Mouse (Mus musculus): Measurements from ENCODE around the gene Ppp6r1. TPM values are rescaled to one million over a fixed set of nuclear protein-coding genes. Genes with fewer than 3 reads are reported as not detected.
"Not testable (repeated sequence)": the region's sequence is repeated elsewhere in the genome, so short reads cannot be mapped to it uniquely, and the experiment has no call there.

The Ppp6r1 gene
- total RNA-seq, 1 experiment from 2014 or later, result 99.6 TPM

DNA sequence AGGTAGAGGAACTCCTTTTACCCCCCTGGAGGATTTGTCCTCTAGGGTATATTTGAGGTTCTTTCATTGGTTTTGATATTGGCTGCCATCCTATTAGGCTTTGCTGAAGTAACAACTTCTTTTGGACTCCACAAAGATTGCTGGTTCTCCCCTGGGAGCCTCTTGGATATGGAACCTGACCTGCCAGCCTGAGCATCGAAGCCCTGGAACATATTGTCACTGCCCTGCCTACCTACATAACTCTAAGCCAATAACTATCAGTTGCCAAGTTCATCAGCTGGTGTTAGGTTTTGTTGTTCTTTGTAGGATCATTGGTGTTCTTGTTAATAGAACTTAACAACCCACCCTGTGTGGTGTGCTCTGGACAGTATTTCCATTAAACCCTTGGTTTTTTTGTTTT, 45.9 kb downstream of the Ppp6r1 start:
- DNase-seq, result no peak

DNA sequence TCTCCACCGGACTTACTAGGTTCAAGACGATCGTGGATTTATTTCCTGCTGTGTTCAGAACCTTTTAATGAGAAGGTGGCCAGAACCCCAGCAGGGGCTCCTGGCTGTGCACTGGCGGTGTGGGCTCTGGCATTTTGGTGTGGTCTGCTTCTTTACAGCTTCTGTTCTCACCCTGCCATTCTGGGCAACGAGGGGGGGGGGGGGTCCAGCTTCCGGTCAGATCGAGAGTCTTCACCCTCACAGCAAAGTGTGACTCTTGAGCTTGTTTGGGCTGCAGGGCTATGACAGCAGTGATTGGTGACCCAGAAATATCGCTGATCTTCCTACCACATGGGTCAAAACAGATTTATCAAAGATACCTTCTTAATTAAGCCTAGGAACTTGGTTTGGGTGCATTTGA, 46.4 kb downstream of the Ppp6r1 start:
- DNase-seq, result no peak

DNA sequence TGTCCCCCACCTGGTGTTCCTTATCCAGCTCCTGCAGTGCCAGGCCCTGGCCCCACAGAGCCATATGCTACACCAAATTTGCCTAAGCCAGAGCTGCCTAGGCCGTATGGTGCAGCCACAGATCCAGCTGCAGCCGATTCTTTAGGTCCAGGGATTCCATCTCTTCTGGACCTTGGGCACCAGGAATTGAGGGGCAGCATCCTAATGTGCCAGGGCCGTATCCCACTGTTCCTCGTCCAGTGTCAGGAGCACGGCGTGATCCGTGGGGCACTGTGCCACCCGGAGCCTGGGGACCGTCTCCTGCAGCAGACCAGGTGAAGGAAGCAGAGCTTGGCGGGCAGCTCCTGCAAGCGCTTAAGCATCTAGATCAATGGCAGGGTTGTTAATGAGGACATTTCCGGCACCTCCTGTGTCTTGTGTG, 46.9 kb downstream of the Ppp6r1 start:
- no peak for DNase-seq

DNA sequence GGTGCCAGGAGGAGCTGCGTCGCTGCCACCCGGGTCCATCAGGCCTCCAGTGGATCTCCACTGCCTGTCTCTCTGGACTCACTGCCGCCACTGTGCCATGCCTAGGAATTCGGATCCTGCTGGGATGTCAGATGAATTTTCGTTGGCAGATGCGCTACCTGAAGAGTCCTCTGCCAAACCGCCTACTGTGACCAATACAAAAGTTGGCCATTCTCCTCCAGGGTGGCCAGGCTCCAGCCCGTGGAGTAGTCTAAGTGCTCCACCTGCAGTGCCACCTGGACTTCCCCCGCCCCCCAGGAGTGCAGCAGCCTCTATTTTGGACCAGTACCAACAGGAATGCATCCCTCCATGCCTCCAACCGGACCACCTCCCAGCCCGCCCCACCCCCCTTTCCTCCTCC, 47.3 kb downstream of the Ppp6r1 start:
- DNase-seq, result no peak

DNA sequence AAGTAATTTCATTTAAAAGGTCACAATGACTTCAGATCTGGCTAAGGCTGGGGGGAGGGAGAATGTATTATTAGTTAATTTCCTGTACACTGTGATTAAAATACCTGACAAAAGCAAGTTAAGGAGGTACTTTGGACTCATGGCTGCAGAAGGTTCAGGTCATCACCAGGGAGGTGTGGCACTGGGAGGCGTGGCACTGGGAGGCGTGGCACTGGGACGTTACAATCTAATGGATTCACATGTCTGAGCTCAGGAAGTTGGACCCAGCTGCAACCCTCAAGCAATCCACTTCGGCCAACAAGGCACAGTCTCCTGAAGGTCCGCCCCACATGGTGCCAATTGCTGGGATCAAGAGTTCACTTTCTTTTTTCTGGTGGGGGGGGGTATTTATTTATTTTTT, 50.8 kb downstream of the Ppp6r1 start:
- no peak for DNase-seq

DNA sequence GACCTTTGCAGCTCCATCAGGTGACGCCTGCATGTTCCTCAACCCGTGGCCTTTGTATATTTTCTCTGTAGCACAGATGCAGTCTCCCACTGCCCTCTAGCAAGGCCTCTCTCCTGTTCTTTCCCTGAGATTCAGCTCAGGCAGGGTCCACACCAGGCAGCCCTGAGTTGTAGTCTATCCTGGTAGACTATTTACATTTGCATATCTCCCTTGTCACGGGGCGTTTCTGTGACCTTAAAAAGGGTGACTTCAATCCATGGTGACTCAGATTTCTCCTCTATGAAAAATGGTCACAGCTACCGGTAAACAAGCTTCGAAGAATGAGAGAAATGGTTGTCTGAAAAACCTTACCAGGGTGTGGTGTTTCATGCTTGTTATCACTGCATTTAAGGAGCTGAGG, 54.9 kb downstream of the Ppp6r1 start, which contains the start of gene Ptprh:
Gene Ptprh, minus strand, starts transcription at position 169 of the 400 bp plus-strand sequence.
- no peak for DNase-seq

DNA sequence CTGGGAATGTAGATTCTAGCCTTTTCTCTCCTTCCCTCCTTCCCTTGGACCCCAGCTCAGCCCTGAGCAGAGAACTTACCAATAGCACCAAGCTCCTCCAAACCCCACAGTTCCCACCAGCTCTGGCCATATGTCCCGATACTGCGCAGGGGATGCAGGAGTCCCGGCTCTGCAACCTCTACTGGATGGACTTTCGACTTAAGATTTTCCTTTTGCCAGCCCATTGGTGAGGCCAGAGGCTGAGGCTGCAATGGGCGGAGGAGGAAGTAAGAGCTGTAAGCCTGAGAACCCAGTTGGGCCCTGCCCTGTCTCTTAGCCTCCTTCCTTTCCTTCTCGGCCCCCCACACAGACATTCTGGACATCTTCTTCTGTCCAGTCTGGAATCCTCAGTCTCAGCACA, 55.9 kb downstream of the Ppp6r1 start:
- DNase-seq, result no peak

DNA sequence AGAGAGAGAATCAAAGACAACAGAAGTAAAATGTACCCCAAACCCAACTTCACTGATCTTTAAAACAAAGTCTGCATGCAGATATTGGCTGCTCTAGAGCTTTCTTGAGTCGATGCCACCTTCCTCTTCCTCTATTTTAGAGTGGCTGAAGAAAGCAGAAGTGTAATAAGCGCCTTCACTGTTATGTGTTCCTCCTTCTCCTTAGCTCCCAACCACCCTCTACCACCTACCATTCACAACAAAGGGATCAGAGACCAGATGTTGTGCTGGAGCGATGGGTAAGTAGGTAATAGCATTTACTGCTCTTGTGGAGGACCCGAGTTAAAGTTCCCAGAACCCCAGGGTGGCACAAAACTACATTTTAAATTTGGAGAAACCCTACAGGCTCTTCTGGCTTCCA, 61.8 kb downstream of the Ppp6r1 start:
- DNase-seq, result not testable (repeated sequence)

Other genes with a start within 250 kb of the Ppp6r1 start
- 17.3 and 19.0 TPM in 2 replicates for gene Rdh13, start 213.4 kb downstream of the Ppp6r1 start, total RNA-seq (2021)
- 8.0 and 10.1 TPM in 2 replicates for gene Eps8l1, start 198.3 kb downstream of the Ppp6r1 start, total RNA-seq (2021)
- 94.4 and 98.3 TPM in 2 replicates for gene Ppp1r12c, start 157.3 kb downstream of the Ppp6r1 start, total RNA-seq (2021)
- 0.94 and 2.2 TPM in 2 replicates for gene Tnnt1, start 142.6 kb downstream of the Ppp6r1 start, total RNA-seq (2021)
- gene Tnni3, start 134.8 kb downstream of the Ppp6r1 start, total RNA-seq (2021), result 0.85 TPM in 1 of 2 replicates, not detected in the other
- gene Dnaaf3, start 126.6 kb downstream of the Ppp6r1 start, total RNA-seq (2021), result 0.91 and 1.2 TPM in 2 replicates
- 7.0 and 8.9 TPM in 2 replicates for gene Syt5, start 111.5 kb downstream of the Ppp6r1 start, total RNA-seq (2021)
- not detected in 2 replicates for gene Ptprh, start 55.0 kb downstream of the Ppp6r1 start, total RNA-seq (2021)
- 9.3 and 10.2 TPM in 2 replicates for gene Tmem86b, start 27.6 kb downstream of the Ppp6r1 start, total RNA-seq (2021)
- gene Hspbp1, start 26.0 kb upstream of the Ppp6r1 start, total RNA-seq (2021), result 42.2 and 47.8 TPM in 2 replicates
- gene Brsk1, start 31.6 kb upstream of the Ppp6r1 start, total RNA-seq (2021), result 4.2 and 6.5 TPM in 2 replicates
- 0.24 TPM in 1 of 2 replicates, not detected in the other for gene Tmem150b, start 66.2 kb upstream of the Ppp6r1 start, total RNA-seq (2021)
- 64.5 and 70.1 TPM in 2 replicates for gene Kmt5c, start 81.1 kb upstream of the Ppp6r1 start, total RNA-seq (2021)
- gene Cox6b2, start 94.1 kb upstream of the Ppp6r1 start, total RNA-seq (2021), result 9.4 and 10.6 TPM in 2 replicates
- not detected in 2 replicates for gene Fam71e2, start 112.3 kb upstream of the Ppp6r1 start, total RNA-seq (2021)
- 0.15 TPM in 1 of 2 replicates, not detected in the other for gene Il11, start 123.8 kb upstream of the Ppp6r1 start, total RNA-seq (2021)
- not detected in 2 replicates for gene Tmem190, start 123.9 kb upstream of the Ppp6r1 start, total RNA-seq (2021)
- gene Tmem238, start 130.6 kb upstream of the Ppp6r1 start, total RNA-seq (2021), result 13.4 and 16.4 TPM in 2 replicates
- gene Rpl28, start 133.9 kb upstream of the Ppp6r1 start, total RNA-seq (2021), result 922 and 1,210 TPM in 2 replicates
- 114 and 127 TPM in 2 replicates for gene Ube2s, start 153.6 kb upstream of the Ppp6r1 start, total RNA-seq (2021)
- gene Shisa7, start 185.7 kb upstream of the Ppp6r1 start, total RNA-seq (2021), result 2.0 and 2.2 TPM in 2 replicates
- gene Isoc2b, start 211.2 kb upstream of the Ppp6r1 start, total RNA-seq (2021), result 24.0 and 30.5 TPM in 2 replicates
- 42.1 and 48.2 TPM in 2 replicates for gene Isoc2a, start 218.1 kb upstream of the Ppp6r1 start, total RNA-seq (2021)
- not detected in 2 replicates for gene Gm36210, start 247.5 kb upstream of the Ppp6r1 start, total RNA-seq (2021)